Mouse (Mus musculus): ENCODE measurements around the gene Cbln3.

Cbln3 gene

DNA sequence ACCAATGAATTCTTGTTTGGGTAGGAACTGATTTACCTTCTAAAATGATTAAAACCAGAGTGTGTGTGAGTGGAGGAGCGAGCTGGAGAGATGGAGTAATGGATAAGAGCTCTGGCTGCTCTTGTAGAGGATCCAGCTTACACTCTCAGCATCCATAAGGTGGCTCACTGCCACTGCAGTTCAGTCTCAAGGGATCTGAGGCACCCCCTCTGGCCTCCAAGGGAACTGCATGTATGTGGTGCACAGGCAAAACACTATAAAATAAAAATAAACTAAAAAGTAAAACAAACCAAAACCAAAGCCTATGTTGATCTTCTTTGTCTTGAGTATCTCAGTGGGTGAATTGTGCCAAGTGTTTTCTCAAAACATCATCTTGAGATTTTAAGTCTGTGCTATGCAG lies 4.6 kb downstream of the Cbln3 start:
- DNase-seq, result peak; percentile 75 to 85

DNA sequence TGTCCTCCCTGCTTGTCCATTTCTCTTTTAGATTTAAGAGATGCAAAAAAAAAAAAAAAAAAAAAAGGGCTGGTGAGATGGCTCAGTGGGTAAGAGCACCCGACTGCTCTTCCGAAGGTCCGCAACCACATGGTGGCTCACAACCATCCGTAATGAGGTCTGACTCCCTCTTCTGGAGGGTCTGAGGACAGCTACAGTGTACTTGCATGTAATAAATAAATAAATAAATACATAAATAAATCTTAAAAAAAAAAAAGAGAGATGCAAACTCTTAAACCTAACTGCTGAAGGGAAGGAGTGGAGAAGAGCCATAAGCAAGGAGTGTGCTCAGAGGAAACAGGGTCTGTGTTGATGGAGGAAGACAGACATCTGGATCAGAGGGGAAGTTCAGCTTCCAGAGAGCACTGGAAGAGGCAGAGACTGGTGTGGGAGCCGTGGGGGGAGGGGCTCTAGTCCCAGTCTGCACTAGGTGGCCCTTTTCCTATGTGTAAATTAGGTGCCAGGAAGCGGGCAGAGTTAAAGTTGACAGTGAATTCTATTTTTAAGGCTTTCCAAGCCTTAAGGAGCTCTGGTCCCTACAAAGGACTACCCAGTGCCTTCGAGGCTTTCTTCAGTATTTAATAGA lies 5.8 kb downstream of the Cbln3 start:
- DNase-seq, result peak in 1 of 2 experiments; percentile 46

DNA sequence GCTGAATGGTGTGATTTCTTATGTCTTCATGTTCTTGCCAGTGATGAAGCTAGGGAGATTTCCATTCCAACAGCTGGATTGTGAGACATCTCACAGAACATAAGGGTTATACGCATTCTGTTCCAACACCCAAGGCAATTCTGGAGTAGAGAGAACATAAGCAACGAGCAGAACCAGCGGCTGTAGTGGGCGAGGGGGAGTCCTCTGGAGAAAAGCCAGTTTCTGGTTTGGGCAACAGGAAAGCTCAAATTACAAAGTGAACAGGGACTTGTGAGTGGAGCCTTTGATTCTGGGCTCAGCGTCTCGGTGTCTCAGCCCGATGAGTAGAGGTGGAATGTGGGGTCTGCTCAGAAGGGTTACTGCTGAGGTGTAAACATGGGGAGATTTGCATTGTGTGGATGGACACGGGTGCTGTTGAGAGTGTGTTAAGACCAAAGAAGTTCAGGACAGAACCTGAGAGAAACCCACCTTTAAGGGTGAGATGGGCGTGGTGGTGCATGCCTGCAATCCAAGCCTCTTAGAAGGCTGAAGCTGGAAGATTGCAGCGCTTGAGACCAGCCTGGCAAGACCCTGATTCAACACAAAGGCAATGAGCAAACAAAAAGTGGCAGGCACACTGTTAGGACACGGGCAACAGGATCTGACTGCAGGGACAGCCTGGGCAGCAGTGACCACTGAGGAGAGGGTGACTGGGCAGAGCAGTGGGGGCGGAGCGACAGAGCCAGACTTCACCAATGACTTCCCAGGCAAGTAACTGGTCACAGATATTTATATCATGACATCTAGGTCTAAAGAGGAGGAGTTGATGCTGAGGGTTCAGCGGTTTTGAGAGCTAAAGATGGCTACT lies 6.5 kb downstream of the Cbln3 start:
- DNase-seq, result peak; percentile 55 to 62

DNA sequence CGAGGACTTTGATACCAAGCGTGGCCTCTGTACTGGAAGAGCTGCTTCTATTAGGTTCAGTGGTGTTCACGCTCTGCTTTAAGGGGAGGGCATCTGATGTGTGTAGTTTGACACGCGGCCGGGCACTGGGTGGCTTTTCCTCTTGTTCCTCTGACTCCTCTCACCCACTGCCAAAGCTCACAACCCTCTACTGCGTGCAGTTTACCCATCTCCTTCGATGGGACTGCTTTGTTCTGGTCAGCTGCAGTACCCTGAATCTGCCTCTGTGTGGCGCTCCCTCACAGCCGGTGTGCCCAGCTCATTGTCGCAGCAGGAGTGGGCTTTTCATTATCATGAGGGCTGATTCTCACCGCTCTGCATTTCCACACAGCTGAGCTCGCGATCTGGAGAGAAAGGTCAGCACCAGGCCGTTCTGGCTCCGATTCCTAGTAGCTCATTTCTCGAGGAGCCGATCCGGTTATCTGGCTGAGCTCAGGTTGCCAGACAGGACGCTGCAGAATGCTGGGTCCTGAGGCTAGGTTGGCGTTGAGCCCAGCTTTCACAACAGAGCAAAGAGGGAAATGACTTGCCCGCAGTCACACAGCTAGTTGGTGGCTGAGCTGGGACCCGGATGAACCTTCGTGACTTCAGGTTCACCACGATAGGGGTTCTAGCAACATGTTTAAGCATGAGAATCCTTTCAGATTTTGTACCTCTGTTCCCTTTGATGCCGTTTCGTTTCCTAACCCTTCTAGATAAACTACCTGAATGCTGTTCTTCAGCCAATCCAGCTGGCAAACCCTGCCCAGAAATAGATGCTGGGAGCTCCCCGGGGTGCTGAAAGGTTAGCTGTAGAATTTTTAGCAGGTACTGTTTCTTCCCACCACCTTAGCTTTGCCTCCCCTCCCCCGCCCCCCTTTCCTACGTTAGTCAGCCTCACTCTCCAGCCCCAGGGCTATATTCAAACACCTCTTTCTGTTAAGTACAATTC lies 10.2 kb downstream of the Cbln3 start:
- DNase-seq, result peak; percentile 94 to 96

DNA sequence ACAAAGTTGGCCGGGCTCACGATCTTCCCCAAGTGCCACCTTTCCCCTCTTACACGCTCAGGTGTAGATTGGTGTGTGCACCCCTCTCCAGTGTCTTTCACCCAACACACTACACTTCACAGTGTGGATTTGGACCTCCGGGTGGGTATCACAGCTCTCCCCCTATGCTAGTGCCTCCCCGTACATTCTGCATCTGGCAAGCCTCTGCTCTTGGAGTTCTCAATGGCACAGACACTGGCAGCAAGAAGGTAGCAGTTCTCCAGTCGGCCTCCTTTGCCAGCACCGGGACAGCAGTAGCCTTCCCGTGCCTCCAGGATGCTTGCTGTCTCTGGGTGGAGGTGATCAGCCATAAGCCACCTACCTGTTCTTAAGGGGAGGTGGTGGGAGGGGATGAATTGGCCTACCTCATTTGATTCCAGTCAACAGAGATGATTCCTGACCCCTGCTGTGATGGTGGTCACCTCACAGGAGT lies 10.9 kb downstream of the Cbln3 start:
- DNase-seq, result no peak

DNA sequence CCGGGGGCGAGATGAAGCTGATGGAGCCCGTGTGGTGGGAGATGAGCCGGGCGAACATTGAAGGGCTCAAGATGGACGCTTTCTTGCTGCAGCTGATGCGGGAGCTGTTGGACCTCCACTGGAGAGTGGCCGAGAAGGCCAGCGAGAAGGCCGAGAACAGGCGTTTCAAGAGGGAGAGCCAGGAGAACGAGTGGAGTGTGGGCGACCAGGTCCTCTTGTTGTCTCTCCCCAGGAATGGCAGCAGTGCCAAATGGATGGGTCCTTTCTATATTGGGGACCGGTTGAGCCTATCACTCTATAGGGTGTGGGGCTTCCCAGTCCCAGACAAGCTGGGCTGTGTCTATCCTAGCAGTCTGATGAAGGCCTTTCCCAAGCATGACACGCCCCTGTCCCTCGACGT lies 11.6 kb downstream of the Cbln3 start:
- DNase-seq, result peak in 1 of 2 experiments; percentile 23

DNA sequence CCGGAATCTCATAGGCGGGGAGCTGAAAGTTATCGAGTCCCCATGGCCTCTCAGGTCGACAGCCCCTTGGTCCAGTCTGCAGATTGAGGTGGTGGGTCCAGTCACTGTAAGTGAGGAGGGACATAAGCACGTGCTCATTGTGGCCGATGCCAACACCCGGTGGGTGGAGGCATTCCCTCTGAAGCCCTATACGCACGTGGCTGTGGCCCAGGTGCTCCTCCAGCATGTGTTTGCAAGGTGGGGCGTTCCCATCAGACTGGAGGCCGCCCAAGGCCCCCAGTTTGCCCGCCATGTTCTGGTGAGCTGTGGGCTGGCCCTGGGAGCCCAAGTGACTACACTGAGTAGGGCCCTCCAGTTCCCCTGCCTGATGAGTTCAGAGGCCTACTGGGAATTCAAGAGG lies 12.2 kb downstream of the Cbln3 start:
- peak in 1 of 2 experiments; percentile 13 for DNase-seq

DNA sequence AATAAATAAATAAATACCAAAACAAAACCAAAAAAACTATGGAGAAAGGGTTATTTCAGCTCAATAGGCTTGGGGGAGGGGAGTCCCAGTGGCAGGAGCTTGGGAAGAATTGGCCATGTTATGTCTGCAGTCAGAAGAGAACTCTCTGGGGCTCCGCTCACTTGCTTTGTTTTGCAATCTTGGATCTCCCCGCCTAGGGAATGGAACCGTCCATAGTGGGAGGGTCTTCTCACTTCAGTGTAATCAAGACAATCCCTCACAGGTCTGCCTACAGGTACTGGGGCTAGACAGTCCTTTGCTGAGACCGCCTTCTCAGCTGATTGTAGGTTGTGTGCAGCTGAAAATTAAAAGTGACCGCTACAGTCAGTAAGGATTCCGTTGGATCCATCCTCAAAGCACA lies 14.7 kb downstream of the Cbln3 start:
- no peak for DNase-seq

DNA sequence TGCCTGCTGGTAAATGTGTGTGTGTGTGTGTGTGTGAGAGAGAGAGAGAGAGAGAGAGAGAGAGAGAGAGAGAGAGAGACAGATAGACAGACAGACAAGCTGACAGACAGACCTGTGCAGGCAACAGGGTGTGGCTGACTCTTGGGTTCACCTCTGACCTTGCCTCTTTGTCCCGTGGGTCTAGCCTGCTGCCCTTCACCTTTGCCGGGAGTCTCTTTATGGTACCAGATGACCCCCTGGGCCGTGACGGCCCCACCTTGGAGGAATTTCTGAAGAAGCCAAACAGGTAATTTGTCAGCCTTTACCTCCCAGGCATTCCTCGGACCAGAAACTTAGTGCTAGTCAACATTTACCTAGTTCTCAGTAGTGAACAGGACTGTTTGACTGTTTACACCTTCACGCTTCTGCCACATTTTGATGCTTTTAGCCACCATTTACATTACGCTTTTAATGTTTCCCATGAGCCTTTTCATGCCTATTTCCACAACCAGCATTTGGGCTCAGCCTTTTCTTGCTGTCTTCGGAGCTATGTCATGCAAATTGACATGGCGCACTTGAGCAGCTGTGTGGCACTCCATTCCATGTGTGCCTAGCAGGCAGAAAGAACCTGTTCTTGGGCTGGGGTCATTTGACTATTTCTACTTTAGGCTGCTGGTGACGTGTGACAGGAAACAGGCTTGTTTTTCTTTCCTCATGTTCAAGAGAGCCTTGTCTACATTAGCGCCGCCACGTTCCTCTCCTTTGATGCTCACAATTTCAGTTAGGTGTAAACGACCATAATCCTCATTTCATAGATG lies 15.8 kb downstream of the Cbln3 start:
- no peak for DNase-seq

DNA sequence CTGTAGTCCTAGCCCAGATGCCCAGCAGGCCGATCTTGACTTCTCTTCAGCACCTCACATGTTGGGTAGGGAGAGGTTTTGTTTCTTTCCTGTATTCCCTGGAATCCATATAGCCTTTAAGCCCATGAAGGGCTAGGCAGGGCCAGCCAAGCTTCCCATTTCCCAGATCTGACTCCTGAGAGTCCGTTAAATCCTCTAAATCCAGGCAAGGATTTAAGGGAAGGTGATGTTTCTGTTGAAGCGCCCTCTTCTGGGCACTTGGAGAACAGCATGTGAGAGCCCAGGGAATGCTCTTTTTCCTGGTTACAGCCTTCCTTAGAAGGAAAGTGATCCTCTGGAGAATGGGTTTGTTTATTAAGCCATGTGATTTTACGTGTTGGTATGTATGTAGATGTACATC lies 17.2 kb downstream of the Cbln3 start:
- peak; percentile 79 to 86 for DNase-seq

DNA sequence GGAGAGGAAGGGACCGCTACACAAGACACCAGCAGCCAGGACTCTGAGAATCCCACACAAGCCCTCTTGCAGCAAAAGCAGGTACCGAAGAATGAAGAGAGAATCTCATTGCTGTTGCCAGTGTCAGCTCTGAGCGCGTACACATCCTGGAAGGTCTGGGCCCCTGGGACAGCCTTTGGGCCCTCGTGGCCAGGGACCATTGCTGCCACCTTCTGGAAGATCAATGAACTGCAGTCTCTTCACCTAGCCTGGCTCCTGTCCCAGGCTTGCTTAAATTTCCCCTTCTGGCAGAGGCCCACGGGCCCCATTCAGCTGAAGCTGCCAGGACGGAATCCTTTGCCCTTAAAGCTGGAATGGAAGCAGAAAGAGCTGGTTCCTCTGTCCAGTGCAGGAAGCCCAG lies 20.4 kb downstream of the Cbln3 start:
- peak; percentile 84 to 85 for DNase-seq

DNA sequence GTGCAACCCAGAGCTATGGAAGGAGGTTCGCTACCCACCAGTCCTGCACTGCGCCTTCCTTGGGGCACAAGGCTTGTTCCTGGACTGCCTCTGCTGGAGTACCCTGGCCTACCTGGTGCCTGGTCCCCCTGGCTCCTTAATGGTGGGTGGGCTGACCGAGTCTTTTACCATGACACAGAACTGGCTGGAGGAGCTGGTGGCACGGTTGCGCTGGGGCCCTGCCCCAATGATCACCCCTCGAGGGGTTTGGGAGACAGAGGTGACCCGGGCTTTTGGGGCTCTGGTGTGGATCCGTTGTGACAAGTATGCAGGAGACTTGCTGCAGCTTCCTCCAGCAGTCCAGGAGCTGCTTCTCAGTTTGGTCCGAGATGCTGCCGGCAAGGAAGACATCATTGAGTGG lies 21.2 kb downstream of the Cbln3 start:
- DNase-seq, result no peak

DNA sequence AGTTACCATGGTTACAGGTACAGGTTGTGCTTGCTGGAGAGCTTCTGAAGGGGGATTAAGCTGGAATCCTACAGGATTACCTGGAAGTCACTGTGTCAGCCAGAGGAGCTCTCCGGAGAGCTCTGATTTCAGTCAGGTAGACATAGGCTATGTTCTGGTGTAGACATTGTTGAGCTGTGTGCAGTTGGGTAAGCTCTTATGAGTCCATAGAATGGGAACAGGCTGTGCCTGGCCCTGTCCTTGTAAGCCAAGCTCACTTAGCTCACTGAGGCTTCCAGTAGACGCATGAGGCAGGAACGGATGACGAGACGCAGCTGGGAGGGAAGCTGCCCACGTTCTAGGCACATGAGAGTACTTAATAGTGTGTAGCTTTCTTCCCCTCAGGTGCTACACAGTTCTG lies 22.0 kb downstream of the Cbln3 start:
- no peak for DNase-seq

DNA sequence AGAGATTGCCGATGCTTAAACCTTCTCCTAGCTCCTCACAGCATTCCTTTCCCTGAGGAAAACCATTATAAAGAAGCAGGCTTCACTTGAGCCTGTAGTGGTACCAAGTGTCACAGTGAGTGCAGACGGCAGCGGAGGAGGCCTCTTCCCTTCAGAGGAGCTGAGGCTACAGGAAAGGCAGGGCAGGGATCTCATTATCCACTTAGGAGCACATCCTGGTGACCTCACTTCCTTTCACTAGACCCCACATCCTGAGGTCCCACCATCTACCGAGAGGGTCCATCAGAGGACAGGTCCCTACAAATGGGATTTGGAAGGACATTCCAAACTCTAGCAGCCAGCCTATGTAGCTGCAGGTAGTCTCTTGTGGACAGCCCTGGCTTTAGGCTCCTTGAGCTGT lies 26.6 kb downstream of the Cbln3 start:
- DNase-seq, result no peak

DNA sequence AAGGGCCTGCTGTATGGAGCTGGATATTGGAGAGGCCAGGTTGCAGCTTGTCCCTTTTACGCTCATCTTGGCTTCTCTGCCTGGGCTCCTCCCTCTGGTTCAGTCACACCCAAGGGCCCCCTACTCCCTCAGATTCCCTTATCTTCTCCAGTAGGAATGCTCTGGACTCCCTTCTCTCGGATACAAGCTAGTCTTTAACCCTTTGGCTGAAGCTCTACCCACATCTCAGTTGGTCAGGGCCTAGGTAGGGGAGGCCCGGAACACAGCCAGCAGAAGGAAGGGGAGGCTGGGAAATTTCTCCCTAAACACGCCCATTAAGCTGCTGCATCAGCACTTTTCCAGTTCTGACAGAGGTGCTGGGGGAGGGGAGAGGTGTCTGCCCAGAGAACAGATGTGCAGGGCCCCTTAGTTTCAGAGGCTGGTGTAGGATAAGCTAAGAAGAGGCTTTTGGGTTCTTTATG lies 29.1 kb downstream of the Cbln3 start:
- no peak for DNase-seq

DNA sequence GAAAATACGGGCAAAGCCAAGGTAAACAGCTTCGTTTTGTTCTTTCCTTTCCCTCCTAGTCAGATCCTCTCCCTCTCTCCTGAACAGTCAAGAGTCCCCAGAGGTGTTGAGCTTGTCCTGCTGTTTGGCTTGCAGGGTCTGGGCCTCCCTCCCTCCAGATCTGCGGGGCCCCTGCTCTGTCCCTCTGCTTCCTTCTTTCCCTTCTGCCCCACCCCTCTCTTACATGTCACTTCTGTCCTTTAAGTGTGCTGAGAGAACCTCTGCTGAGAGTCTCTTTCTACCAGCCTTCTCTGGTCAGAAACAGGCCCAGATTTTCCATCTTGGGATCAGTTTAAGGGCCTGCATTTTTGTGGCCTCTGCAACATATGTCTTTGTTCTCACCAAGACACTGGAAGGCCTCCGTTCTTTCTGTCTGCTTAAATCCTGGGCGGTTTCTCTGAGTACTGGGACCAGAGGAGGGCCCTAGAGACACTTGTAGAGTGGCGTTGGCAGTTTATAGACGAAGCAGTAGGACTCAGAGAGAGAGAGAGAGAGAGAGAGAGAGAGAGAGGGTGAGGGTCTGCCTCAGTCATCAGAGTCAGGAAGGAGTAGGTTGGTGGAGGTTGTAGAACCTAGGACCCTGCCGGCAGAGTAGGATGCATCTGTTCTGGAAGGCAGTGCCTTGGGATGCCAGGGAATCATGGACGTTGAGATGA lies 29.6 kb downstream of the Cbln3 start:
- DNase-seq, result no peak

DNA sequence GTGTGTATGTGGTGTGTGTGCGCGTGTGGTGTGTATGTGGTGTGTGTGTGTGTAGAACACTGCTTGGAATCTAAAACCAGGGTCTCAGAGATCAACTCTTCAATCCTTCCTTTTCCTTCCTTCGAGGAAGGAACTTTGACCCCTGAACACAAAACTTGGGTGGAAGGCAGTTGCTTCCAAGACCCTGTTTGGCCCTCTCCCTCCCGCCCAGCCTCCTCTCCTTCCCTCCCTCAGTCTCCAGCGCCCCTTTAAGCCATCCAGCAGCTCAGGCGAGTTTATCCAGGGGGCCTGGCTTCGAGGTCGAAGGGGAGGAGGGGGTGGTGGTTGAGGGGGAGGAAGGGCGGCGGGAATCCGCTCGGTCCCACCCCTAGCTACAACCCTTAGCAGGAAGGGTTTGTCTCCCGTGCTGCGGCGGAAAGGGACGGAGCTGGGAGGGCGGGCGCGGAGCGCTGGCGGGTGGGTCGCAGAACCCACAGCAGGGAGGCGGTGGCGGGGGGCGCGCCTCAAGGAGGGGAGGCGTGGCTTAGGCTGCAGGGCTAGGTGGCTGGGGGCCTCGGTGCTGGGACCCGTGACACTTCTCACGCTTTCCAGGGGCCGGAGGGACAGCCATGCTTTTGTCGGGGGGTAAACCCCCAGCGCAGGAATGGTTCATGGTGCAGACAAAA lies 30.4 kb downstream of the Cbln3 start, which contains the start of gene Nynrin:
Gene Nynrin, plus strand, starts transcription at position 390 of the 665 bp plus-strand sequence.
- peak; percentile 46 to 54 for DNase-seq

DNA sequence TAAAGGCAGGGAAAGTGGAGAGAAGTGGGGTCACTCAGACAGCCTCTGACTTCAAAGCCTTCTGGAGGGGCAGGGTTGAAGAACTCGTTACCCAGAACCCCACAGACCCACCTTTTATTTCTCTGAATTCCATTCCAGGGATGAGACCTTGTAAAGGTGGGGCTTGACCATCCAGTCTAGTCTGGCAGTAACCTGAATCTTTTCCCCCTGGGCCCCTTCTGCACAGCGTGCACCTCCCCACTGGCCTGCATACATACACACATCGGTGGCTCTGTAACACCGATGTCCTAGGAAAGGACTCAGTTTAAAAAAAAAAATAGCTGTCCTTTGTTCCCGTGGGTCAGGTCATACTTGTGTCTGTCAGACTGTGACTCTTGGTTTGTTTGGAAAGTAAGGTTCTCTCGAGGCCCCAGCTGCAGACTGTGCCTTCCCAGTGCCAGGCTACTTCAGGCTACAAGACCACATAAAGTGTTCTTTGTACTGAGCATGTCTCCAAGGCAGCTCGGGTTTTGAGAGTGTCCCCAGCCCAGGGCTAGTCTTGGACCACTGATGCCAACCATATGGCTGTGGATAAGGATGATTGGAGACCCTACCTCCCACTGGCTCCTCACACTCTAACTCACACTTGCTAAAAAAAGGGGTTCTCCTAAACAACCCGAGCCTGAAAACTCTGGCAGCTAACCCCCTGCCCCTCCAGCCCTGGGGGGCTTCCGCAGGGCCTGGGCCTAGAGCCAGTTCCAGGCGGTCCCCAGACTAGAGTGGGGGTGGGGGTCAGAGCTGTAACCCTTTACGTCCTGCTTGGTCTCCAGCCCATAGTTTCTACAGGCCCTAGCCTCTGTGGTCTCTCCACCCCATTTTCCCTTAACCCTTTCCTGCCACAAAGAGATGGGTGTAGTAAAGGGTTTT lies 31.3 kb downstream of the Cbln3 start:
- DNase-seq, result peak in 1 of 2 experiments; percentile 29

DNA sequence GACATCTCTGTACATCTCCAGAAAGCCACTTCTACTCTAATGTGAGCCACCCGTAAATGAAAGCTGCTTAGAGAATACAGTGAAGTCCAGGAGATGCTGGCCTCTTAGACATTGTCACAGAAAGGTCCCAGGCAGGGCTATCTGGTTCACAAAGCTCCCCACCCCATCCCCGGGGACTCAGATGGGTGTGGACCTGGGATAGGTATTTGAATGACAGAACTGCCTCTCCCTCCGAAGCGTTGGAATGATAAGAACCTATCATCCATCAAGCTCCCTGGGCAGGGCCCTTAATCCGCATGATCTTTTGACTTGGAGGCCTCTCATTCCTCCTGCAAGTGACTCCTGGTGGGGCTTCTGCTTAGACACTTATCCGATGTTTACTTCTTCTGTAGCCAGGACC lies 33.3 kb downstream of the Cbln3 start:
- no peak for DNase-seq
